Mouse (Mus musculus): ENCODE results near the gene Chil1.

Gene Chil1

GRCm38 (mm10) chr1:134232778-134233531 lies 51.0 kb downstream of the Chil1 start:
- no peak for DNase-seq

GRCm38 (mm10) chr1:134233681-134234454 lies 51.9 kb downstream of the Chil1 start:
- no peak for DNase-seq

GRCm38 (mm10) chr1:134234455-134235390 lies 52.7 kb downstream of the Chil1 start:
- no peak for DNase-seq

GRCm38 (mm10) chr1:134235391-134235921 lies 53.5 kb downstream of the Chil1 start, which contains the start of gene Adora1:
Gene Adora1, minus strand, starts transcription at chr1:134235431.
- DNase-seq, result no peak

- no peak for DNase-seq
These were observed 54.2 kb downstream of the Chil1 start for GRCm38 (mm10) chr1:134236142-134236541.

GRCm38 (mm10) chr1:134237438-134237837 lies 55.5 kb downstream of the Chil1 start:
- no peak for DNase-seq

Data from thymus, adult 18-20 months (tissue).